Mouse (Mus musculus) E14TG2a.4 (cell line): ENCODE data around the gene Arl14ep.

Source experiments
- H3K27me3 ChIP-seq: 2 replicates; pipeline ENCODE4 v1.6.1; 2014; ENCODE audit warnings: low read length, control low read depth; ENCODE audit not compliant: insufficient read depth
- H3K36me3 ChIP-seq: 2 replicates; pipeline ENCODE4 v1.6.1; 2014; ENCODE audit warnings: low read length, control low read depth; ENCODE audit not compliant: insufficient read depth
- H3K4me1 ChIP-seq: replicated peaks from 2 replicates; pipeline ENCODE4 v1.6.1; 2014; ENCODE audit warnings: low read depth, low read length, control low read depth
- H3K4me3 ChIP-seq: replicated peaks from 2 replicates; pipeline ENCODE4 v1.5.1; 2014; ENCODE audit warnings: mild to moderate bottlenecking, low read length
- H3K9me3 ChIP-seq: 2 replicates; pipeline ENCODE4 v1.6.1; 2014; ENCODE audit warnings: low read length, control low read depth
- CTCF ChIP-seq: conservative IDR thresholded peaks from 2 replicates; pipeline ENCODE4 v1.5.1; 2014; ENCODE audit warnings: low read length
- NANOG ChIP-seq: IDR thresholded peaks from 2 replicates; pipeline ENCODE4 v1.6.1; 2014; ENCODE audit warnings: borderline replicate concordance, low read length, mixed read lengths
- POU5F1 ChIP-seq: IDR thresholded peaks from 2 replicates; pipeline ENCODE4 v1.6.1; 2014; ENCODE audit warnings: low read length, borderline replicate concordance

Gene Arl14ep

GRCm38 (mm10) chr2:106984945-106985344 is 10.7 kb upstream of the Arl14ep start:
- no peaks in the 10 kb centered on the region for H3K9me3 ChIP-seq
- TF ChIP-seq NANOG (no peak), POU5F1 (no peak), CTCF (no peak)
- no peaks in the 10 kb centered on the region for H3K27me3 ChIP-seq
- H3K4me3 ChIP-seq: no peak overlapping the region
- no peaks in the 10 kb centered on the region for H3K4me1 ChIP-seq
- H3K36me3 ChIP-seq: no peaks in the 10 kb centered on the region

DNA sequence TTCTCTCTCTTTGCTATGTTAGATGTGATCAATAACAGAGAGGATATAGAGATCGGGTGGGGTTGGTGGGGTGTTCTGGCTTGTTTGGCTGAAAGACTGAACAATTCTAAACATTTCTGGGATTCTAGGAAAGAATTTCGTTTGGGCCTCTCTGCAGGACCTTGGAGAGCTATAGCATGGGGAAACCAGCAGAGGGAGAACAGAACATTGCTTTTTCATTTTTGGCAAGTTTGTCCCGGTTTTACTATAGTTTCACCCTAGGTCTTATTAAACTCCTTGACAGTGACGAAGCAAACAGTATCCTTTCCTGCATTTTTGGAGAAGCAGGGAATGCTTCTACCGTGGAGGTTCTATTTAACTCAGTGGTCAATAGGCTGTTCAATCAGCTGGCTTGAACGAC is 8.3 kb upstream of the Arl14ep start:
- Histone ChIP-seq H3K4me1 (no peaks in the 10 kb centered on the region), H3K4me3 (no peak overlapping the region), H3K36me3 (no peaks in the 10 kb centered on the region), H3K27me3 (no peaks in the 10 kb centered on the region), H3K9me3 (no peaks in the 10 kb centered on the region)
- TF ChIP-seq NANOG (no peak), POU5F1 (no peak), CTCF (no peak; the same call in 1 of the 2 replicates)

DNA sequence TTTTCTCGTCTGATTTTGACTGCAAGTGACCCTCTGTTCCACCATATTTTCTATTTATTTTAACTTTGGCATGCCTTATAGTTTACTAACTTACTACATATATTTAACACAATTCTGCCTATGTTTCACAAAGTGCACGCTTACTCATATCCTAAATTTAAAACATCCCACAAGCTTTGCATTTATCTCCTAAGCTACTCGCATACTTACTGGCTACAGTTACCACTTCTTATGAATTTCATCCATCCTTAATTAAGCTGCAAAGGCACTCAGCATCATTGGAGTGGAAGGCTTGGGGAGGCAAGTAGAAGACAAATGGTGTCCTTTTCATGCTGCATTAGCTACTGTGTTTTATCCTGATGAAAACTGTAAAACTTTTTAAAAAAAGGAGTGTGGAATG is 2.2 kb upstream of the Arl14ep start:
- TF ChIP-seq POU5F1 (no peak), NANOG (no peak), CTCF (no peak)
- no peaks in the 10 kb centered on the region for H3K9me3 ChIP-seq
- H3K4me1 ChIP-seq: peaks cover 11% of the 10 kb centered on the region
- H3K4me3 ChIP-seq: no peak overlapping the region
- H3K36me3 ChIP-seq: no peaks in the 10 kb centered on the region
- H3K27me3 ChIP-seq: 0 out of 2 replicates have a peak, but pooled peaks cover 2% of the 10 kb centered on the region

DNA sequence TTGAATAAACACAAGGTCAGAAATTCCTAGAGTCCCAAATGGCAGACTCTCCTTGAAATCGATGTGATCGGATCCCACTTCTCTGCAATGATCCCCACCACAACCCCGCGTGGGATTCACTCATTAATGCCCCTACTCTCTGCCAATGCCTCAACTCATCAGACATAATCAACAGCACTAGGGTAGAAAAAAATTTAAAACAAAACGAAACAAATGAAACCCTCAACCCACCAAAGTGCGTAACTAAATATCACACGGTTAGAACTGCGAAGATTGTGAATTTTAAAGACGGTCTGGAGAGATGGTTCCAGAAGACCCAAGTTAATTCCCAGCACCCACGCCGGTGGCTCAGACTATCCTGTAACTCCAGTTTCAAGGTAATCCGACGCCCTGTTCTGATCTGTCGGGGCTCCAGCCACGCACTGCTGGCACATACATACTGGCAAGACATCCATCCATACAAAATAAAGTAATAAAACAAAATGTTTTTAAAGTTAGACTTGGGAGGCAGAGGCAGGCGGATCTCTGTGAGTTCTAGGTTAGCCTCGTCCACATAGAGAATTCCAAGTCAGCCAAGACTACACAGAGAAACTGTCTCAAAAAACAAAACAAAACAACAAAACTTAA is 779 bp downstream of the Arl14ep start:
- no peak for TF ChIP-seq POU5F1
- no peak for TF ChIP-seq NANOG
- no peak for TF ChIP-seq CTCF
- peak overlapping the region; percentile 86 for H3K4me3 ChIP-seq
- no peaks in the 10 kb centered on the region for H3K9me3 ChIP-seq
- H3K4me1 ChIP-seq: peaks cover 23% of the 10 kb centered on the region
- 0 out of 2 replicates have a peak, but pooled peaks cover 2% of the 10 kb centered on the region for H3K27me3 ChIP-seq
- H3K36me3 ChIP-seq: peaks cover 13% of the 10 kb centered on the region

DNA sequence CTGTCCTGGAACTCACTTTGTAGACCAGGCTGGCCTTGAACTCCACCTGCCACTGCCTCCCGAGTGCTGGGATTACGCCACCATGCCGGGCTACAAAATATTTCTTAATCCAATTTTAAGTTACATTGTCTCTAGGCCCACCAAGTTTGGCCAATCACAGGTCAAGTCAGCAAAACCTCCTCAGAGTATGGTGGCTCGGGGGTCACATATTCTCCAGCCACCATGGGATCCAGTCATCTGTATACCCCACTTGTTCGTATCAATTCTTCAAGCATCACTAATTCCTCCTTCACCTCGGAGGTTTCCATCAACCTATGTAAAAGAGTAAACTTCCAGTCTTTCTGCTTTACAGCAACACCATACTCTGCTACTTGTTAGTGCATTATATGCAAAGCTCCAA is 1.4 kb downstream of the Arl14ep start:
- peaks cover 19% of the 10 kb centered on the region for H3K36me3 ChIP-seq
- no peaks in the 10 kb centered on the region for H3K9me3 ChIP-seq
- peak overlapping the region; percentile 86 for H3K4me3 ChIP-seq
- peaks cover 26% of the 10 kb centered on the region for H3K4me1 ChIP-seq
- 0 out of 2 replicates have a peak, but pooled peaks cover 2% of the 10 kb centered on the region for H3K27me3 ChIP-seq
- no peak for TF ChIP-seq CTCF
- no peak for TF ChIP-seq NANOG
- TF ChIP-seq POU5F1: no peak

GRCm38 (mm10) chr2:106970971-106971370 is 3.3 kb downstream of the Arl14ep start:
- Histone ChIP-seq H3K36me3 (peaks cover 36% of the 10 kb centered on the region), H3K4me1 (peaks cover 26% of the 10 kb centered on the region), H3K27me3 (no peaks in the 10 kb centered on the region), H3K4me3 (no peak overlapping the region), H3K9me3 (no peaks in the 10 kb centered on the region)
- no peak for TF ChIP-seq NANOG
- TF ChIP-seq POU5F1: no peak
- TF ChIP-seq CTCF: no peak

DNA sequence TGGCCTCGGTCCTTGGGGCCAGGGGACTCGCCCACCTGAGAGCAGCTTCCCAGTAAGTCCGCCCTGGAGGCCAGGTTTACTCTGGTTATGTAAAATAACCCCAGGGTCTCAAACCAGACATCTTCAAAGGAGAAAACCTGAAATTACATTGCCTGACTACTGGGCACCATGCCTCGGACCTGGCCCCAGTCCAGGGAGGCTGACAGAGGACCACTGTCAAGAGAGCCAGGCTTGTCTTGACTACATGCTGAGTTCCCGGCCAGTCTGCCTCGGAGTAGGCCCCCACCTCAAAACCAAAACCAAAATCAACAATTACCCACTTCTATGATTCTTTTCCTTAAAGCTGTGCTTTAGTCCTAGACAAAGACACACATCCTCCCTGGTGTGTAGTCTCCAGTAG is 5.9 kb downstream of the Arl14ep start:
- H3K4me3 ChIP-seq: no peak overlapping the region
- peaks cover 62% of the 10 kb centered on the region for H3K36me3 ChIP-seq
- peaks cover 25% of the 10 kb centered on the region for H3K4me1 ChIP-seq
- TF ChIP-seq NANOG (no peak), CTCF (no peak), POU5F1 (no peak)
- H3K9me3 ChIP-seq: no peaks in the 10 kb centered on the region
- H3K27me3 ChIP-seq: no peaks in the 10 kb centered on the region

- Histone ChIP-seq H3K27me3 (no peaks in the 10 kb centered on the region), H3K4me1 (peaks cover 7% of the 10 kb centered on the region; the same call in 1 of the 2 replicates), H3K9me3 (no peaks in the 10 kb centered on the region), H3K36me3 (peaks cover 63% of the 10 kb centered on the region), H3K4me3 (no peak overlapping the region)
- no peak for TF ChIP-seq NANOG
- TF ChIP-seq POU5F1: no peak
- TF ChIP-seq CTCF: no peak
These were observed 10.7 kb downstream of the Arl14ep start for GRCm38 (mm10) chr2:106963560-106963959.

DNA sequence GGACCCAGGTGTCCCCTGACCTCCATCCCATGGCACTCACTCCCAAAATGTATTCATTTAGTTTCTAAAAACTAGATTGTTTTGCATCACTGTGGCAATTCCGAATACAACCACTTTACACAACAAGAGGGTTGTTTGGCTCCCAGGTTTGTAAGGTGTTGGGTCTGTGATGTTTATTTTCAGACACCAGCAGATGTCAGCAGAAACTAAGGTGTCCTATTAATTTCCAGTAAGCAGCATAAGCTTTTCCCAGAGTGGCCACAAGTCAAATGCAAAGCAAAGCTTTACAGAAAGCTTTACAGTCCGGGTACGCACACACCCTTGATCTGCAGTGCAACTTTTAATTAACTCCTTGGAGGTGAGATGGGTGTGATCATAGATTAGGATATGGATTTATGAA is 12.6 kb downstream of the Arl14ep start:
- TF ChIP-seq NANOG (no peak), POU5F1 (no peak), CTCF (no peak)
- H3K36me3 ChIP-seq: peaks cover 45% of the 10 kb centered on the region
- H3K4me1 ChIP-seq: peaks cover 2% of the 10 kb centered on the region; the same call in 1 of the 2 replicates
- H3K4me3 ChIP-seq: no peak overlapping the region
- no peaks in the 10 kb centered on the region for H3K9me3 ChIP-seq
- H3K27me3 ChIP-seq: no peaks in the 10 kb centered on the region
